Mouse (Mus musculus) neutrophil, adult 5-6 weeks (primary cell): ENCODE measurements around the gene Twnk. TPM values are rescaled to one million over a fixed set of nuclear protein-coding genes. Genes with fewer than 3 reads are reported as not detected.

Experiments
- ATAC-seq: fragments of 151-379, 151-347 bp; 2 replicates; pipeline ENCODE4 v1.8.0; 2017; ENCODE audit warnings: mild to moderate bottlenecking, moderate TSS enrichment; ENCODE audit not compliant: insufficient number of reproducible peaks, poor library complexity, low FRiP score, severe bottlenecking; ENCODE audit errors: extremely low read depth
- total RNA-seq: library from RNA; stranded (forward); fragments of 200-1000 nt; gene quantifications from 2 replicates; pipeline ENCODE4 v1.2.3, GENCODE M21; 2017

The Twnk gene
- total RNA-seq, 1 experiment from 2014 or later = 9.4 TPM

DNA sequence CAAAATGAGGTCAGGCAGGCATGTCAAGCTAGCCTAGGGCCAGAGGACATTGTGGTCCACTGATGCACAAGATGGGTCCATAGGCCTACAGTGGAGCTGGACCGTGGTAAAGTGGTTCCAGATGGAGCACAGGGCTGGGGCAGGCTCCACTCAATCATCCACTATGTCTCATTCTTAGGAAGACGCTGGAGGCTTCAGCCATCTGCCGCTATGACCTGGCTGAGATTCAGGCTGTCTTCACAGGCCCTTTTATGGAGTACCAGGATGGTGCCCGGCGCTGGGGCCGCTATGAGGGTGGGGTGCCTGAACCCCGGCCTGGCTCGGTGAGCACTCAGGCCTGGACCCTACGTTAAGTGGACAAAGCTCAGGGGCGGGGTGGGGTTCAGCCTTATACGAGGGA is 7.7 kb upstream of the Twnk start:
- no peak for ATAC-seq

DNA sequence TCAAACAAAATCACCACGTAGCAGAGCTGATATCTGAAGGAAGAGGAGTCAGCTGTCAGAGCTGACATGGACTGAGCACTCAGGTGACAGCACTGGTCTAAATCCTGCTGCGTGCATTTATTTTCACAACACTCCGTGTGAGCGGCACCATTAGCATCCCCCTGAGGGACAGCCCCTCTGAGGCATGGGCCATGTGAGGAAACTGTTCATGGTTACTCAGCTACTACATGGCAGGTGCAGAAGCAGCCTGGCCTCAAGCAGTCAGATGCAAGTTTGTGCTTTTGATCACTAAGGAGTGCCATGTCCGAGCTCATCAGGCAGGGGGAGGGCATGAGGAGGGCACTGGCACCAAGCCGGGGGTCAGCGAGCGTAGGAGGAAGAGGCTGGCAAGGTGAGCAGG is 5.8 kb upstream of the Twnk start:
- ATAC-seq = no peak

DNA sequence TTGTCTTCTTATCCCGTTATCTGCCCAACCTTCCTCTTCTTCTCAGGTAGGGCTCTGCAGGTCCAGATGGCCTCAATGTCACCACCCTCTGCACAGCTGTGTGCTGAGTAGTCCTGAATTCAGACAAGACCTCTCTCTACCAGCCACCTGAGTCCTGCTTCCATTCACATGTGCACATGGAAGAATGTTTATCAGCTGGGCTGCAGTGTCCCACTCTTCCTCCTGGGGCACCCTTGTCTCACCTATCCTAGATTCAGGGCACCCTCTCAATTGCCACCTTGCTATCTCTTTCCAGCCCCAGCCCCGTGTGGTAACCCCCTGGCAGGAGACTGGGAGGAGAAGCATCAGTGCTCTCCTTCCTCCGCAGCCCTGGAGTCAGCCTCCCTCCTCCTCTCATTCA is 3.2 kb upstream of the Twnk start:
- ATAC-seq = no peak

DNA sequence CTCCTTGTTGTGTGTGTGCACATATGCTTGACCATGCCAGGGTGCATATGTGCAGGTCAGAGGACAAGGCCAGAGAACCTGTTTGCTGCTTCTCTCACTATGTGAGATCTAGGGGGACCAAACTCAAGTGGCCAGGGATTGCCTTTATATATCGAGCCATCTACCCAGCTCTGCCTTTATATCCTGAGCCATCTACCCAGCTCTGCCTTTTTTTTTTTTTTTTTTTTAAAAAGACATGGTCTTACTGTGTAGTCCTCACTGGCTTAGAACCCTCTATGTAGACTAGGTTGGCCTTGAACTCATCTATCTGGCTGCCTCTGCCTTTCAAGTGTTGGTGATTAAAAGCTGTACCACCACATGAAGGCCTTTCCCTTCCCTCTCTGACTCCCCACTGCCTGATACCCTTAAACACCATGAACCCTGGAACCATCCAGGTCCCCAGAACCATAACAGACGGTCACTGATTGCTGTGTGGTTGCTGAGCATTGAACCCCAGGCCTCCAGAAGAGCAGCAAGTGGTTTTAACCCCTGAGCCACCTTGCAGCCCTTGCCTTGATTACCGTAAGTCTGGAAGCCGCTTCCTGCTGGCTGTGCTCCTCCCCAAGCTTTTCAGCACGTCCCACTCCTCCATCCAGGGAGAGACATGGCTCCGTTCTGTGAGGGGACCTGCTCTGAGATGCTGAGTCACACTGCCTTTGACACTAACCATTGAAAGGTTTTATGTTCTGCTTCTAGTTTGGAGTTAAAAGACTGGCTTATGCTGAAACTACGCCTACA is 1.5 kb upstream of the Twnk start:
- ATAC-seq = no peak

DNA sequence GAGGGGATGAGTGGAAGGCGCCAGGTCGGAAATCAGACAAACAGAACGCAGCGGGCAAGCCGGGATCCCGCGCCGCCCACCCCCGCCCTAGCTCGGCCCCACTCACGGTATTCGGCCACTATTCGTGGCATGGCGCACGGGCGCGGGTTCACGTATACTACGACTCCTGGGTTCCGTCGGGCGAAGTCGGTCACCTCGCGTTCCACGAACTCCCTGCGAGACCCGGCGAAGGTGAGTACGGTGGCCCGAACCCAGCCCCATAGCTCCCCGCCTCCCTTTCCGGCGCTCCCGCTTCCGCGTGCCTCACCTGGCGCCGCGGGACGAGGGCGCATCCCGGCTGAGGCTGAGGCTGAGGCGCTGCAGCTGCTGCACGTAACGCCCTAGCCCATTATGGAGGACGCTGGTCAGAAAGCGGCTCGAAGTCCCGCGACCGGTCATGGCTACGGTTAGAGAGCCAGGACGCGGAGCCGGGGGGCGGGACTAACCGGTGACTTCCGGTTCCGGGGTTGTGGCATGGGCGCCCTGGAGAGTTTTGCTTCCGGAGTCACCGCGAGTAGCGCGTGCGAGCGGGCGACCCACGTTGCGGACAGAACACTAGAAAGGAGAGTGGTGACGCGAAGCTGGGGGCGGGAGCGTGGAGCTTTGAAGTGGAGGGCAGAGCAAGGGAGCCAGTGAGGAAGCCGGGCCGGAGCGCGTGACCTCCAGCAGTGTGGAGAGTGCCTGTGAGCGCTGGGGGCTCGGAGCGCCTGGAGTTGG is 672 bp downstream of the Twnk start, which contains the start of gene Mrpl43:
Mrpl43 (minus strand) TSS at position 486 of the 756 bp plus-strand sequence.
- ATAC-seq = peak; percentile 87

DNA sequence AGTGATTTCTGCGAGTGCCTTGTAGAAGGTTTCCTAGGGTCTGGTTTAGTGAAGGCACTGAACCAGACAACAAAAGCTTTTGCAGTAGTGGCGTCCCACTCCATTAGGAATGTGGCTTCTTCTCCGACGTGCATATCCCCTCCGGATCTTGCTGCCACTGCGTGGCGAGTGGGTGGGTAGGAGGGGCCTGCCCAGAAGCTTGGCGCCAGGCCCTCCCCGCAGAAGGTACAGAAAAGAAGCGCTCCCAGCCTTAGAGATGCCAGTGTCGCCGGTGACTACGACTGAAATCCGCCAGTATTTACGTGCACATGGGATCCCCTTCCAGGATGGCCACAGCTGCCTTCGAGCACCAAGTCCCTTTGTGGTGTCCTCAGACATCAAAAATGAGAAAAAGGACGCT is 1.6 kb downstream of the Twnk start:
- no peak for ATAC-seq

DNA sequence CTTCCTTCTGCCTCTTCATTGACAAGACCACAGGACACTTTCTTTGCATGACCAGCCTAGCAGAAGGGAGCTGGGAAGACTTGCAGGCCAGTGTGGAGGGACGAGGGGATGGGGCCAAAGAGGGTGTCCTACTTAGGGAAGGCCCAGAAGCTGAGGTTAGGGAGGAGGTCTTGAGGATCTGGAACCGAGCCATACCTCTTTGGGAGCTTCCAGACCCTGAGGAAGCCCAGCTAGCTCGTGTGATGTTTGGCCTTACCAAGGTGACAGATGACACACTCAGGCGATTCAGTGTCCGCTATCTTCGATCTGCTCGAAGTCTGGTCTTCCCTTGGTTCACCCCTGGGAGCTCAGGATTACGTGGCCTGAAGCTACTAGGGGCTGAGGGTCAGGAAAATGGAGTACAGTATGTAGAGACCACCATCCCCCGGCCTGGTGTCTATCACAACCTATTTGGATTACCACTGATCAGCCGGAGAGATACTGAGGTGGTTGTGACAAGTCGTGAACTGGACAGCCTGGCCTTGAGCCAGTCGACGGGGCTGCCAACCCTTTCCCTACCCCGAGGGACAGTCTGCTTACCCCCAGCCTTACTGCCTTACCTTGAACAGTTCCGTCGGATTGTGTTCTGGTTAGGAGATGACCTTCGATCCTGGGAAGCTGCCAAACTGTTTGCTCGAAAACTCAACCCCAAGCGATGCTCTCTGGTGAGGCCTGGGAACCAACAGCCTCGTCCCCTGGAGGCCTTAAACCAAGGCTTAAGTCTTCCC is 2.1 kb downstream of the Twnk start:
- no peak for ATAC-seq

DNA sequence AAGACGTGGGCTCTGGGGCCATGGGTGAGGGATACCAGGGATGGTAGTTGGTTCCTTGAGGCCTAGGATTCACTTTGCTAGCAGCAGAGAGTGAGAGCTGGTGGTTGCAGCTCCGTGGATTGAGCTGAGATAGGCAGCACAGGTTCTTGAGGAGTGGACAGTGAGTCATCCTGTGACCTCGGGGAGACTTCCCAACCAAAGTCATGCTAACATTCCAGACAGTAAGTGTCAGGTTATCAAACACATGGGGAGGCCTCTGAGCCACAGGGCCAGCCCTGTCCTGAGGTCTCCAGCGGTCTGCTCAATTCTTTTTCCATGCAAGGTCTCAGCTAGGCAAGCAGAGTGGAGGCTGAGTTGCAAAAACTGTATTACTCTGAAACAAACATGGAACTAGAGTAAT is 5.2 kb downstream of the Twnk start:
- ATAC-seq = no peak

DNA sequence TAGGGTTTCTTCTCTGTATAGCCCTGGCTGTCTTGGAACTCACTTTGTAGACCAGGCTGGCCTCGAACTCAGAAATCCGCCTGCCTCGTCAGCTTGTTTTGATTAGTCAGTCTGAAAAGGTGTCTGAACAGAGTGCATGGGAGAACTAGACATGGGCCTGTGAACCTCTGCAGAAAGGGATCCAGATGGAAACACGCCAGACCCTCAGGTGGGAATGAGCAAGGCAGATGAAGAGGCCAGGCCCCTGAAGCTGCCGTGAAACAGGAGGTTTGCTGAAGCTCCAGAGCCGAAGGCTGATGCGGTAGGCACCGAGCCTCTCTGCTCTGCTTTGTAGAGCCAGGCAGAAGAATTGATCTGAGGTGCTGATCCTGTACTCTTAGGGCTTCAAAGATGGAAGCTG is 6.8 kb downstream of the Twnk start:
- ATAC-seq = no peak

DNA sequence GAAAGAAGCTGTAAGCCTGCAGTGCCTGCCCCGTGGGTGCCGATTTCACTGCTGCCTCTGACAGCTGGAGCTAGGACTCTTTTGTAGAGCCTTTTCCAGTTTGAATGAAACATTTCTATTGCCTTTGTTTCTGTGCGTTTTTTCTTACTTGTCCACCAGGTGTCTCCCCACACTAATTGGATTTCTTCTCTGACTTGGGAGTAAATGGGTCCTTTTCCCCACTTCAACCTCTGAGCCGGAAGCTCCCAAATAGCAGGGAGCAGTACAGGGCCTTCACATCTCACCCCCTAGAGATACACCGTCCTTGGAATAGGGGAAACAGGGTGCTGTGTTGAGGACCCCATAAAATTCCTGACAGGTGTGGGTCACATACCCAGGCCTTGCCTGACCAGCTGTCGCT is 7.2 kb downstream of the Twnk start:
- ATAC-seq = no peak

DNA sequence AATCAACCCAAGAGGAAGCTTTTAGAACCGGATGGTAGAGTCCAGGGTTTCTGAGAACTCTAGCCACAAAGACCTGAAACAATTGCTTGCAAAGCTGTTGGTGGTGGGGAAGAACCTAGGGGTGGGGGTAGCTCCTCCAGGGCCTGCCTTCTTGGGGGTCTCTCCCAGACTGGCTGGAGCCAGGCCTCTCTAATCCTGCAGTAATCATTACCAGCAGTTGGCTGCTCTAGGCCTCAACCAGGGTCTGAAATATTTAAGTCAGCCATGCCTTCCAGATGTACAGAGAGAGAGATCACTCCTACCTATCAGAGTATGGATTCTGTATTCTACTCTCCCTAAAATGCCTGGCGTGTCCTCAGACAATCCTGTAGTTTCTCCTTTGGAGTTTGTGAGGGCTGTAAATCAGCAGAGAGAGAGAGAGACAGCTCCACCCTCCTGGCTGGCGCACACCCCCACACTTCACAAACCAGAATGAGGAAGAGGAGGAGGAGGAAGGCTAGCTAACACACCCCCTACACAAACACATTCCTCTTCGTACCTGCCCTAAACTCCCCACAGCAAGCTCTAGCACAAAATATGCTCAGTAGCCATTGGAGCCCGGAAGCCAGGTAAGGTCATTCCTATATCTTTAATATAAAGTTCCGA is 8.2 kb downstream of the Twnk start:
- no peak for ATAC-seq

DNA sequence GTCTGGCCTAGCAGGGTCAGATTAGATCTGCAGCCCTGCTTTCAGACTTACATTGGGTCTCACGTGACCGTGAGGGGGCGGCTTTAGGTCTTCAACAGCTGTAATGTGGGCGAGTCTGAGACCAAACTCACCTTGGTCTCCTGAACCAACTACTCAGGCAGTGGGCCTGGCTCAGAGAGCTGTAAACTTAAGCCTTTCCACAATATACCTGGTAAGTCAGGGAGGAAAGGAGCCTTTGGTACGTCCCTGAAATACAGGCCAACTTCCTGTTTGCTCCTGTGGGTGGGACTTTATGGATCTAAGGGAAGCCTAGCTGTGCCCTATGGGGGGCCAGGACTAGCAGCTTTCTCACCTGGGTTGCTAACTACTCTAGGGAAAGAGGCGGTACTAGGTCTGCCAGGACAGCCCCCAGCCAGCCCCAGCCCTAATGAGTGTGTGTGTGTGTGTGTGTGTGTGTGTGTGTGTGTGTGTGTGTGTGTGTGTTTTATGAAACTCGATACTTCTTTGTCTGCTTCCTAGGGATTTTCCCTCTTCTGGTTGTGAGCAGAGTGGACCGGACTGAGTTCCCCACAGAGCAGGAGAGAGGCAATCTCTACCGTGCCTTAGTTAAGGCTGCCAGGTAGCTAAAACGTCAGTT is 9.0 kb downstream of the Twnk start, which contains the start of gene Lzts2:
Lzts2 (plus strand) TSS at position 80 of the 637 bp plus-strand sequence.
- no peak for ATAC-seq

DNA sequence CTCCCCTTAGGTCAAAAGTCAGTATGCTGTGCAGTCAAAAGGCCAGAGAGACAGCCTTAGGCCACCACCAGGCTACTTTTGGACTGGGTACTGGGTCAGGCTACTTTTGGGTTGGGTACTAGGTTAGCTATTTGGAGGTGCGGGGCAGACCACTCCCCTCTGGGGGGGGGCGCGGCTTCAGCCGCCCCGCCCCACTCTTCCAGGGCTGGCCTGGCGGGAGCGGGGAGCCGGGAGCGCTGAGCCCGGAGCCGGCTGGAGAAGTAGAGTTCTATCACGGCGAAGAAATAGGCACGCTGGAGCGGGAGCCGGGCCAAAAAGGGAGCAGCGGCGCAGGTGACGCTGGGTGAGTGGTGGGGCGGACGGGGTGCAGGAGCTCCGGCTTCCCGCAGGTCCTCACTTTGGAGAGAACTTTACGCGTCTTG is 9.5 kb downstream of the Twnk start:
- no peak for ATAC-seq

DNA sequence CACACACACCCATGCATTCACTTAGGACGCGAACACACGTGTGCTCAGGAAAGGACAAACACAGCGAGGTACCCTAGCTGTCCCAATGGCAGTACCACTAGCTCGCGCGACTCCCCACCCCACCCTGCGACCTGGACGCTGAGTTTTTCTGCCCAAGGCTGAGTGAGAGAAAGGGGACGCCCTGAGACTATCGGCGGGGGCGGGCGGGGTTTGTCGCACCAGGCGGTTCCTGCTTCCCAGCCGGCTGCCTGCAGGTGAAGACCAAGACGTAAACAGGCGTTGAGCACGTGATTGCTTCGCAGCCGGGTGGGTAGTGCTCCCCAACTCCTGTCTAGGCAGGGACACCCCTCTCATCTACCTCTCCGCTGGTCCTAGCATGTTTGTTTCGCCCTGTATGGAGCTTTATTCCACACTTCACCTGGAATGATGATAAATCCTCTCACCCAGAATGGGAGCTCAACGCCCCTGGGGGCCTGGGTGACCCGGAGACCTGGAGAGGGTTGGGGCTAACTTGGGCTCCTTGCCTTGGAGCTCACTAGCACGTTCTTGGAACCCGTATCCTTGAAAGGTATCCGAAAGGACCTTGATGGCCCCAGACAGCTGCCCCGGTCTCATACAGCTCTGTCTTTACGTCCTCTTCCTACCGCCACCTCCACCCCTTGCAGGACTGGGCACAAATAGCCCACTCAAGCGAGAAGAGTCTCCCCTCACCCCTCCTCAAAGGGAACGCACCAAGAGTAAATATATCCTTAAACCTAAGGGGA is 10.2 kb downstream of the Twnk start:
- ATAC-seq = peak; percentile 49; the same call in 1 of the 2 replicates

DNA sequence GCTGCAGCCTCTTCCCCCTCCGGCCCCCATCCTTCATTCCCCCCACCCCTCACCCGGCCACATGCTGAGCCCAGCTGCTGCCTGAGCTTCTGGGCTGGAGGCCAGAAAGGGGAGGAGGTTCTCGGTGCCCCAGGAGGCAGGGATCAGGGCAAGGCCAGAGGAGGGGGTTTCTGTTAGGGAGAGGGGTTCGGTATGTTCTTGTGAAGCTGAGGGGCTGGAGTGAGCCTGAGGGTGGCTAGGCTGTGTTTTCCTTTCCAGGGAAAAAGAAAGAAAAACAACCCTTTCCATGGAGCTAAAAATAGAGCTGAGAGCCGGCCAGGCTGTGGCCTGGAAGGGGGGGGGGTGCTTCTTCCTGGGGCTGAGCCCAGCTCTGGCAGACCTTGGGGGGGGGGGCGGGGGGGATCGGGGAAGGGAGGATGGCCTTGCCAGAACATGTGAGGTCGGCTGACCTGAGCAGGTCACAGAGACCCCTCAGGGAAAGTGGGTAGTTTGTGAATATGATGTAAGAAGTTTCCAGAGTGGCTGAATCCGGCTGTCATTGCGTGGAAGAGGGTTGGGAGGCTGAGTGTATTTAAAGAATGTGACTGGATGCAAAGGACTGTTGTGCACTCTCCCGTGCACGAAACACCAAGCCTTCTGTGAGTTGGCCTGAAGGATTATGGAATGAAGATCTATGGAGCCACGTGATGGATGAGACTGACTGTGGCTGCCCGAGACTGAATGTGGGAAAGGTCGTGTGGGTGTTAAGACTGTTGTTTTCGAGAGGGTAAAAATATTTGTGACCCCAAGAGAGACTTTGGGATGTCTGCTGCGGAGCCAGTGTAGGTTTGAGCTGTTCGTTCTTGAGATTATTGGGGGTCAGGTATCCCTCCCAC is 11.1 kb downstream of the Twnk start:
- ATAC-seq = no peak

DNA sequence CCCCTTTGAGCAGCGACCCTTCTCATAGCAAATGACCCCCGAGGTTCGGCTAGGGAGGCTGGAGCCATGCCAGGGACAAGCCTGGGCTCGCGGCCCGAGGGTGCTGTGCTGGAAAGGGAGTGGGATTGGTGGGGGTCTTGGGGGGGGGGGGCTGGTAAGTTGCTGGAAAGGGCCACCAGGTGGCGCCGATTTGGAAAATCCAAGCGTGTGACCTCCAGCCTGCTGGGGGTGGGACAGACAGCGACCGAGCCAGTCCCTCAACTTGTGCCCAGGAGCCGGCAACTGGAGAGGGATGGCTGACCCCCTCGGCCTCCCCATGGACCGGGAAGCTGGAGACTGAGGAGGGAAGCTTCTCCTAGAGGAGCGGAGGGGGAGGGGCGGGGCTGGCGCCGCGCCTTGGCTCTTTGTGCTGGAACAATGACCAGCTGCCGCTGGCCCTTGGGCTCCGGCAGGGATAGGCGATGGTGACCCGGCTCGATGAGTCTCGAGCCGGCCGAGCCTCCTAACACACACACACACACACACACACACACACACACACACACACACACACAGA is 11.8 kb downstream of the Twnk start:
- no peak for ATAC-seq

DNA sequence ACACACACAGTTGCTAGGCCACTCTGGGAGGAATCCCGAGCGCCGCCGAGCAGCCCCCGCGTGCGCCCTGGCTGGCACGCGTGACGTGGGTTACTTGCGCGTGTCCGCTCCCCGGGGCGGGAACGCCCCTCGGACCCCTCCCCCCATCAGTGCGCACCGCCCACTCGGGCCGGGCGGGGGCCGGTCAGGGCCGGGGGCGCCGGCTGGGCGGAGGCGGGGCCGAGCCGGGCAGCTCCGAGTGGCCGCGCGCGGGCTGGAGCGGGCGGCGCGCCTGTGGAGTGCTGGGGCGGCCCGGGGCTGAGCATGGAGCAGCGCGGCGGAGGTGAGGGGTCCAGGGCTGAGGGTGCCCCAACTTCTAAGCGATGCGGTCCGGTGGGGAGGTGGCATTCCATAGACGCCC is 12.4 kb downstream of the Twnk start:
- no peak for ATAC-seq
